Mouse (Mus musculus) midbrain, embryonic 15.5 days (tissue): ENCODE results near the gene Ptpn1. TPM values are rescaled to one million over a fixed set of nuclear protein-coding genes. Genes with fewer than 3 reads are reported as not detected.

Experiments used
- ATAC-seq: fragments of 200-750 bp; cut with Nextera tagmentation; replicated peaks from 2 replicates; pipeline ENCODE4 v1.8.0; 2017; ENCODE audit warnings: moderate TSS enrichment
- H3K27ac ChIP-seq: fragments of 300-500 bp; sonication (generic); 2 replicates; pipeline ENCODE4 v1.5.1; 2015; ENCODE audit warnings: mild to moderate bottlenecking, inconsistent platforms
- H3K27me3 ChIP-seq: fragments of 300-500 bp; sonication (generic); replicated peaks from 2 replicates; pipeline ENCODE4 v1.6.1; 2015; ENCODE audit warnings: inconsistent platforms
- H3K36me3 ChIP-seq: fragments of 300-500 bp; sonication (generic); replicated peaks from 2 replicates; pipeline ENCODE4 v1.6.1; 2015; ENCODE audit warnings: inconsistent platforms
- H3K4me1 ChIP-seq: fragments of 300-500 bp; sonication (generic); 2 replicates; pipeline ENCODE4 v1.6.1; 2015; ENCODE audit warnings: inconsistent platforms
- H3K4me2 ChIP-seq: fragments of 300-500 bp; sonication (generic); 2 replicates; pipeline ENCODE4 v1.6.1; 2015; ENCODE audit warnings: inconsistent platforms, mild to moderate bottlenecking, moderate library complexity
- H3K4me3 ChIP-seq: fragments of 300-500 bp; sonication (generic); 2 replicates; pipeline ENCODE4 v1.5.1; 2015; ENCODE audit warnings: mild to moderate bottlenecking, inconsistent platforms
- H3K9ac ChIP-seq: fragments of 300-500 bp; sonication (generic); 2 replicates; pipeline ENCODE4 v1.6.1; 2015; ENCODE audit warnings: mild to moderate bottlenecking, inconsistent platforms
- H3K9me3 ChIP-seq: fragments of 300-500 bp; sonication (generic); 2 replicates; pipeline ENCODE4 v1.6.1; 2016; ENCODE audit warnings: inconsistent platforms
- WGBS: fragments of 180-500 bp; shearing (Covaris S2); methylation state at CpG from one replicate; pipeline ENCODE4 v1.1.7; 2015; ENCODE audit warnings: mixed read lengths; 5-methylcytosine and 5-hydroxymethylcytosine counted together
- polyA plus RNA-seq: library from polyadenylated mRNA; unstranded; fragments of >200 nt; fragmentation: Nextera tagmentation; extraction: Ambion mirVana; gene quantifications from 2 replicates; pipeline ENCODE4 v1.2.1, GENCODE M21; 2015

Gene Ptpn1
- polyA plus RNA-seq, 1 experiment from 2014 or later = 74.5 TPM

- Histone ChIP-seq H3K9me3 (no peaks in the 10 kb centered on the region), H3K4me3 (no peak overlapping the region), H3K4me1 (peaks cover 9% of the 10 kb centered on the region), H3K36me3 (no peaks in the 10 kb centered on the region), H3K27me3 (no peaks in the 10 kb centered on the region), H3K9ac (no peak overlapping the region), H3K4me2 (no peak overlapping the region), H3K27ac (no peak overlapping the region)
- ATAC-seq = no peak
- 69% methylated on average over 3 of the region's 3 CpGs for WGBS
Observed at GRCm38 (mm10) chr2:168005616-168006015, 73.8 kb downstream of the Ptpn1 start.

- no peaks in the 10 kb centered on the region for H3K36me3 ChIP-seq
- no peak overlapping the region for H3K27ac ChIP-seq
- no peaks in the 10 kb centered on the region for H3K27me3 ChIP-seq
- H3K4me3 ChIP-seq = no peak overlapping the region
- no peak overlapping the region for H3K9ac ChIP-seq
- peaks cover 14% of the 10 kb centered on the region for H3K4me1 ChIP-seq
- H3K9me3 ChIP-seq = no peaks in the 10 kb centered on the region
- H3K4me2 ChIP-seq = no peak overlapping the region
- ATAC-seq = no peak
- WGBS = 80% methylated on average over 6 of the region's 6 CpGs
Observed at GRCm38 (mm10) chr2:168006489-168006888, 74.6 kb downstream of the Ptpn1 start.

- Histone ChIP-seq H3K4me2 (no peak overlapping the region), H3K4me3 (no peak overlapping the region), H3K9ac (no peak overlapping the region), H3K4me1 (peaks cover 14% of the 10 kb centered on the region), H3K27ac (no peak overlapping the region), H3K27me3 (no peaks in the 10 kb centered on the region), H3K36me3 (no peaks in the 10 kb centered on the region), H3K9me3 (no peaks in the 10 kb centered on the region)
- 55% methylated on average over 3 of the region's 3 CpGs for WGBS
- ATAC-seq = no peak
Observed at GRCm38 (mm10) chr2:168008132-168008531, 76.3 kb downstream of the Ptpn1 start.

- peak within 1 kb of the TSS; percentile 21; the same call in 1 of the 2 replicates for H3K27ac ChIP-seq
- no peaks in the 10 kb centered on the region for H3K36me3 ChIP-seq
- no peak within 1 kb of the TSS for H3K9ac ChIP-seq
- no peaks in the 10 kb centered on the region for H3K27me3 ChIP-seq
- WGBS = 37% methylated on average over 9 of the region's 9 CpGs
- no peak within 1 kb of the TSS for H3K4me3 ChIP-seq
- no peak within 1 kb of the TSS for H3K4me2 ChIP-seq
- H3K4me1 ChIP-seq = peaks cover 14% of the 10 kb centered on the region
- no peaks in the 10 kb centered on the region for H3K9me3 ChIP-seq
- ATAC-seq = no peak
Observed at GRCm38 (mm10) chr2:168009936-168010668, 78.2 kb downstream of the Ptpn1 start, which contains the start of gene Ripor3. TSS of gene Ripor3 (minus strand) at chr2:168010618.

GRCm38 (mm10) chr2:168010893-168011292 is 79.0 kb downstream of the Ptpn1 start:
- no peak overlapping the region for H3K4me2 ChIP-seq
- H3K36me3 ChIP-seq = no peaks in the 10 kb centered on the region
- peaks cover 14% of the 10 kb centered on the region for H3K4me1 ChIP-seq
- no peak overlapping the region for H3K9ac ChIP-seq
- 41% methylated on average over 11 of the region's 11 CpGs for WGBS
- H3K9me3 ChIP-seq = no peaks in the 10 kb centered on the region
- no peak for ATAC-seq
- H3K27me3 ChIP-seq = no peaks in the 10 kb centered on the region
- H3K27ac ChIP-seq = no peak overlapping the region
- no peak overlapping the region for H3K4me3 ChIP-seq

GRCm38 (mm10) chr2:168016951-168017391 is 85.1 kb downstream of the Ptpn1 start:
- Histone ChIP-seq H3K4me1 (no peaks in the 10 kb centered on the region), H3K36me3 (no peaks in the 10 kb centered on the region), H3K9me3 (no peaks in the 10 kb centered on the region), H3K4me2 (no peak overlapping the region), H3K4me3 (no peak overlapping the region), H3K27me3 (no peaks in the 10 kb centered on the region), H3K9ac (no peak overlapping the region), H3K27ac (no peak overlapping the region)
- WGBS = 19% methylated on average over 5 of the region's 5 CpGs
- ATAC-seq = no peak

- no peak for ATAC-seq
- no peak overlapping the region for H3K9ac ChIP-seq
- peak overlapping the region; percentile 0; the same call in 1 of the 2 replicates for H3K27ac ChIP-seq
- no peak overlapping the region for H3K4me2 ChIP-seq
- 71% methylated on average over 9 of the region's 9 CpGs for WGBS
- no peaks in the 10 kb centered on the region for H3K4me1 ChIP-seq
- no peaks in the 10 kb centered on the region for H3K36me3 ChIP-seq
- H3K4me3 ChIP-seq = no peak overlapping the region
- no peaks in the 10 kb centered on the region for H3K27me3 ChIP-seq
- H3K9me3 ChIP-seq = no peaks in the 10 kb centered on the region
Observed at GRCm38 (mm10) chr2:168019201-168019715, 87.4 kb downstream of the Ptpn1 start.

- H3K9me3 ChIP-seq = no peaks in the 10 kb centered on the region
- H3K9ac ChIP-seq = no peak overlapping the region
- H3K4me1 ChIP-seq = no peaks in the 10 kb centered on the region
- WGBS = 74% methylated on average over 3 of the region's 3 CpGs
- H3K4me2 ChIP-seq = no peak overlapping the region
- no peak overlapping the region for H3K27ac ChIP-seq
- H3K4me3 ChIP-seq = no peak overlapping the region
- no peaks in the 10 kb centered on the region for H3K36me3 ChIP-seq
- no peaks in the 10 kb centered on the region for H3K27me3 ChIP-seq
- ATAC-seq = no peak
Observed at GRCm38 (mm10) chr2:168023763-168024402, 92.0 kb downstream of the Ptpn1 start.

- Histone ChIP-seq H3K9ac (no peak overlapping the region), H3K27me3 (no peaks in the 10 kb centered on the region), H3K4me3 (no peak overlapping the region), H3K4me1 (no peaks in the 10 kb centered on the region), H3K9me3 (no peaks in the 10 kb centered on the region), H3K27ac (no peak overlapping the region), H3K36me3 (no peaks in the 10 kb centered on the region), H3K4me2 (no peak overlapping the region)
- no peak for ATAC-seq
- 57% methylated on average over 12 of the region's 12 CpGs for WGBS
Observed at GRCm38 (mm10) chr2:168025174-168025573, 93.3 kb downstream of the Ptpn1 start.

- H3K27me3 ChIP-seq = no peaks in the 10 kb centered on the region
- no peak overlapping the region for H3K27ac ChIP-seq
- no peak overlapping the region for H3K9ac ChIP-seq
- H3K36me3 ChIP-seq = no peaks in the 10 kb centered on the region
- ATAC-seq = no peak
- no peaks in the 10 kb centered on the region for H3K4me1 ChIP-seq
- H3K4me3 ChIP-seq = no peak overlapping the region
- no peaks in the 10 kb centered on the region for H3K9me3 ChIP-seq
- H3K4me2 ChIP-seq = no peak overlapping the region
- 89% methylated on average over 8 of the region's 8 CpGs for WGBS
Observed at GRCm38 (mm10) chr2:168025882-168026281, 94.0 kb downstream of the Ptpn1 start.

GRCm38 (mm10) chr2:168026467-168026866 is 94.6 kb downstream of the Ptpn1 start:
- no peak overlapping the region for H3K9ac ChIP-seq
- no peak overlapping the region for H3K27ac ChIP-seq
- no peaks in the 10 kb centered on the region for H3K27me3 ChIP-seq
- H3K4me2 ChIP-seq = no peak overlapping the region
- WGBS = 58% methylated on average over 3 of the region's 3 CpGs
- H3K4me1 ChIP-seq = no peaks in the 10 kb centered on the region
- no peak for ATAC-seq
- no peaks in the 10 kb centered on the region for H3K36me3 ChIP-seq
- H3K9me3 ChIP-seq = no peaks in the 10 kb centered on the region
- H3K4me3 ChIP-seq = no peak overlapping the region

- no peaks in the 10 kb centered on the region for H3K4me1 ChIP-seq
- H3K9ac ChIP-seq = no peak overlapping the region
- 97% methylated on average over 3 of the region's 3 CpGs for WGBS
- no peak for ATAC-seq
- no peaks in the 10 kb centered on the region for H3K27me3 ChIP-seq
- H3K4me2 ChIP-seq = no peak overlapping the region
- H3K4me3 ChIP-seq = no peak overlapping the region
- H3K9me3 ChIP-seq = no peaks in the 10 kb centered on the region
- no peaks in the 10 kb centered on the region for H3K36me3 ChIP-seq
- H3K27ac ChIP-seq = no peak overlapping the region
Observed at GRCm38 (mm10) chr2:168028376-168028775, 96.5 kb downstream of the Ptpn1 start.
